Mouse (Mus musculus): ENCODE data around the gene Gm3448.

The Gm3448 gene

DNA sequence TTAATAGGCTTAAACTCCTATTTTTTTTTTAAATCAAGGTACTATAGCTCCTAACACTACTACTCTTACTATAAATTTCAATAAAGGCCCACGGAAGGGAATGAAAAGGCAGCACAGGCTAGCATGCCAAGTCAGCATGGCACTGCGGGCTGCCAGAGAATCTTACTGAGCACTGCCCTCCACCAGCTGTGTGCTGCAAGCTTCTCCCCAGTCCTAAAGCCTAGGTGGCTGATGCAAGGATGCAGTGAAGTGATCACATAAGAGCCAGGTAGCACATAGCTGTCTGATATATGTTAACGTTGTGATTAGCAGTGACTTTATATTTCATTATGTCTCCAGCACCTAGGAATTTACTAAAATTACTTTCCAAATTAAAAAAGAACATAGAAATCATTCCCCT is 81.4 kb downstream of the Gm3448 start:
- peak; percentile 20 for DNase-seq (ENCODE audit: inconsistent ontology term)

- DNase-seq (ENCODE audit: inconsistent ontology term), result no peak
Measured at GRCm38 (mm10) chr17:14958686-14959327, 82.5 kb downstream of the Gm3448 start.

DNA sequence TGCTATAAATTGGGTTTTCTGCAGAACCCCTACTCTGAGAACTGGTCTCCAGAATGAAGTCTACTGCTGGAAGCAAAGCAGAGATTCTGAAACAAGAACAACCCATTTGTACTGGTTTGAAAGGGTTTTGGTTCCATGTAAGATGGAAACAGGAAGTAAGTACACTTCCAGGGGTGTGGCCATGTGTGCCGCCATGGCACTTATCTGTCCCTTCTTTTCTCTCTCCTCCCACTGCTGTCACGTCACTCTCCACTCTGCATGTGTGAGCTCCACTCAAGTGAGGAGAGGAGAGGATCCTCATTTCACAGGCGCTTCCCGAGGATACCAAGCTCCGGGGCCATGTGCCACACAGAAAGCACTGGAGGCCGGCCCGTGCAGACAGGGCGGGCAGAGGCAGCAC is 87.9 kb downstream of the Gm3448 start:
- DNase-seq (ENCODE audit: inconsistent ontology term), result no peak

DNA sequence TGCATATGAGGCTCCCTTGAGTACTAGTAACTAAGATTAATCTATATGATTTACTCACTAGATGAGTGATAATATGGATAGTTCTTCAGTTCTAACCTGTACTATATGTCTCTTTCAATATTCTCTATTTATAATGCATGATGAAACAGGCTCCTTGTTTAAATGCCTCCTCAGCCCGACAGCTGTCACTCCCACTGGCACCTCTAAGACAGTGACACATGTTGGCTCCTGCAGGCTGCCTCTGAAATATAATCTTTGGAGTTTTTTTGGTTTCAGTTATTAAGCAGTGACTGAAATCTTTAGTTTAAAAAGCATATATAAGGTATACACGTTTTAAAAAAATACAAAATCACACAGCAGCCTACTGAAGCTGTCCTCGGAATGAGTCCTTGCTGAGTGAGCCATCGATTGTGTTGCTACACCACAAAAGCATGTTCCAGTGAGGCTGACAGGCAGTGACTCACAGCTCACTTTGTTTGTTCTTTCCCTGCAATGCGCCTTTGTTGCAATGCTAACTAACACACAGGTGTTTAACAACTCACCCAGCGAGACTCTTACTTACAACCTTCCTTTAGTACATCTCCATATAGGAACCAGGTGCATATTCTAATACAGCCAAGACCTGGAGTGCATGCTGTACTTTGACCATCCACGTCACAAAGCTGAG is 92.0 kb downstream of the Gm3448 start:
- no peak for DNase-seq (ENCODE audit: inconsistent ontology term)

Measured in Muller cell, postnatal 12 days (primary cell).